Mouse (Mus musculus) midbrain, embryonic 12.5 days (tissue): ENCODE results near the gene Gm49320. TPM values are rescaled to one million over a fixed set of nuclear protein-coding genes. Genes with fewer than 3 reads are reported as not detected.

ENCODE experiments used
- ATAC-seq: fragments of 200-750 bp; cut with Nextera tagmentation; 2 replicates; pipeline ENCODE4 v1.8.0; 2017; ENCODE audit warnings: low read depth, moderate TSS enrichment, moderate library complexity; ENCODE audit not compliant: low FRiP score
- H3K27ac ChIP-seq: fragments of 300-500 bp; sonication (generic); replicated peaks from 2 replicates; pipeline ENCODE4 v1.5.1; 2016; ENCODE audit warnings: mild to moderate bottlenecking
- H3K27me3 ChIP-seq: fragments of 300-500 bp; sonication (generic); 2 replicates; pipeline ENCODE4 v1.6.1; 2016; ENCODE audit warnings: mild to moderate bottlenecking
- H3K36me3 ChIP-seq: fragments of 300-500 bp; sonication (generic); 2 replicates; pipeline ENCODE4 v1.6.1; 2016
- H3K4me1 ChIP-seq: fragments of 300-500 bp; sonication (generic); 2 replicates; pipeline ENCODE4 v1.6.1; 2016
- H3K4me2 ChIP-seq: fragments of 300-500 bp; sonication (generic); replicated peaks from 2 replicates; pipeline ENCODE4 v1.6.1; 2016; ENCODE audit warnings: mild to moderate bottlenecking, moderate library complexity
- H3K4me3 ChIP-seq: fragments of 300-500 bp; sonication (generic); 2 replicates; pipeline ENCODE4 v1.5.1; 2016; ENCODE audit warnings: mild to moderate bottlenecking
- H3K9ac ChIP-seq: fragments of 300-500 bp; sonication (generic); replicated peaks from 2 replicates; pipeline ENCODE4 v1.6.1; 2016; ENCODE audit warnings: mild to moderate bottlenecking, moderate library complexity
- H3K9me3 ChIP-seq: fragments of 300-500 bp; sonication (generic); 2 replicates; pipeline ENCODE4 v1.6.1; 2016; ENCODE audit warnings: mild to moderate bottlenecking
- WGBS: fragments of 180-500 bp; shearing (Covaris S2); methylation state at CpG from one replicate; pipeline ENCODE4 v1.1.7; 2016; 5-methylcytosine and 5-hydroxymethylcytosine counted together
- polyA plus RNA-seq: library from polyadenylated mRNA; unstranded; fragments of >200 nt; fragmentation: Nextera tagmentation; extraction: Ambion mirVana; gene quantifications from 2 replicates; pipeline ENCODE4 v1.2.1, GENCODE M21; 2016

Gm49320 gene
- 1.5 and 1.6 TPM in 2 replicates for polyA plus RNA-seq

DNA sequence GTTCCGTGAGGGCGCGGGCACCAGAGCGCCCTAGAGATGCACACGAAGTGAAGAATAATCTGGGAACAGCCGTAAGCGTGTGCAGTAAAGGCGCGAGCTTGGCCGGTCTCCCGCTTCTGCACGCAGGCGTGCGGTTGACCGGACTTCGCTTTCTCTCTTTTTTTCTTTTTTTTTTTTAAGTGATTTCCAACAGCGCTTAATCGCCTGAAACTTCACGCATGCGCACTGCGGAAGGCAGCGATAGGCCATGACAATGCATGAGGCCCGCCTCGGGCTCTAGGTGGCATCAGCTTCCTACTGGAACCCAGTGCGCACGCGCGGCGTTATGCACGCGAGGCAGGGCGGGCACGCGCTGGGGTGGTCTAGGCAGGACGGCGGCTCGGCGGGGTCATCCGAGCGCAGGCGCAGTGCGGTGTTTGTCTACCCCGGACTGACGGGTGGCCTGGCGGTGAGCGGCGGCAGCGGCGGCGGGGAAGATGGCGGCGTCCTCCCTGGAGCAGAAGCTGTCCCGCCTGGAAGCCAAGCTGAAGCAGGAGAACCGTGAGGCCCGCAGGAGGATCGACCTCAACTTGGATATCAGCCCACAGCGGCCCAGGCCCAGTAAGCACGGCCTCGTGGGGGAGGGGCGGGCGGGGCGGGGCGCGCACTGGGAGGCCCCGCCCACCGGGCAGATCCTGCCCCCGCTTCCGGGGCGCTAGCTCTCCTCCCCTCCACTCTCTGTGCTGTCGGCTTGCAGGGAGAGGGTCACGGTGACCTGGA is at the start of gene Gm49320, which contains the start of gene Map2k7:
TSS of gene Gm49320 (plus strand) at position 432 of the 759 bp plus-strand sequence.
TSS of gene Map2k7 (plus strand) at position 307 of the 759 bp plus-strand sequence.
- Histone ChIP-seq H3K27ac (peak within 1 kb of the TSS; percentile 95), H3K27me3 (peaks cover 11% of the 10 kb centered on the region; the same call in 1 of the 2 replicates), H3K4me2 (peak within 1 kb of the TSS; percentile 81), H3K36me3 (peaks cover 22% of the 10 kb centered on the region), H3K9ac (peak within 1 kb of the TSS; percentile 73), H3K4me1 (peaks cover 27% of the 10 kb centered on the region), H3K4me3 (peak within 1 kb of the TSS; percentile 85), H3K9me3 (no peaks in the 10 kb centered on the region)
- ATAC-seq: peak; percentile 94
- WGBS: under 1% methylated on average over 59 of the region's 71 CpGs

DNA sequence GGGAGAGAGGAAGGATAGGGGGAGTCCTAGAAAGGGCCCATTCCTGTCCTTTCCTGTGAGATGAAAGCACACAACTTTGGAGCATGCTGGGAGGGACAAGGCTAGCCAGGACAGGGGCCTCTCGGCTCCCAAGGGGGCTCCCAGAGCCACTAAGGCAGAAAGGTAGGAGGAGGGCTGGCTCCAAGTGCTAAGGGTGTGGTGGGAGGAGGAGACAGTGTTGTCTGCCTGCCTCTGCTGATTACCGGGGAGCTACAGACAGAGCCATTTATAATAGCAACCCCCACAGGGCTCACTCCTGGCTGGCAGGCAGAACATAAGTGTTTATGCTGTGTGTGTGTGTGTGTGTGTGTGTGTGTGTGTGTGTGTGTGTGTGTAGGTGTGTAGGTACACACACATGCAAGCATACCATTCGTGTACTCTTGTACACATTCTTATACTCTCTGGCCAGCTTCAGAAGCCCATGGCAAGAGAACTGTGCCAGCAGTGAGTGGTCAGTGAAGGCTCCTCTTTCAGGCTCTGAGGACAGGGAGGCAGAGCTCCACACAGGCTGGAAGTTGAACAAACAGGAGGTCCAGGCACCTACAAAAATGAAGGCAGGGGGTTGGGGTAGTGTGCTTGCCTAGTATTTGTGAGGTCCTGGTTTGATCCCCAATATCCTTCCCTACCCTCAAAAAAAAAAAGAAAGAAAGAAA is 49.5 kb upstream of the Gm49320 start:
- 44% methylated on average over 3 of the region's 3 CpGs for WGBS

DNA sequence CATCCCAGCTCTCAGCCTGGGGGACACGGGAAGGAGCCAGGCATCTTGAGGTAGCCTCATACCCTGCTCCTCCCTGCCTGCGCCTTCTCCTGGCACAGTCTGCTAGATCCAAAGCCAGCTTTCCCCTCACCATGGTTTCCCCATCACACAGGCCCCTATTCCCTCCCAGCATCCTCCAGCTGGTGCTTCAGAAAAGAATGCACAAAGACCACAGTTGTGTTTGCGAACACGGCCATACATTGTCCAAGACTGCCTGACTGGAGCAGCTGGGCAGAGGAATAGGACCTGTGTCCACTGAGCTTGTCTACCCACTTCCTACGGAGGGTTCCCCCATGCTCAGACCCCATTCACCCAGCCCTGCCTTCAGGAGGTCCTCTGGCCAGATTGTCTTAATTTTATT is 46.4 kb upstream of the Gm49320 start:
- peak; percentile 42 for ATAC-seq
- Histone ChIP-seq H3K9ac (no peak overlapping the region), H3K9me3 (no peaks in the 10 kb centered on the region), H3K27me3 (no peaks in the 10 kb centered on the region), H3K27ac (peak overlapping the region; percentile 75), H3K4me3 (no peak overlapping the region), H3K36me3 (peaks cover 31% of the 10 kb centered on the region), H3K4me1 (peaks cover 20% of the 10 kb centered on the region), H3K4me2 (no peak overlapping the region)
- WGBS: 52% methylated on average over 5 of the region's 5 CpGs

More for the DNA sequence above, 49.5 kb upstream of the Gm49320 start:
- ATAC-seq: no peak
- Histone ChIP-seq H3K4me2 (no peak overlapping the region), H3K27ac (no peak overlapping the region), H3K9ac (no peak overlapping the region), H3K36me3 (peaks cover 58% of the 10 kb centered on the region), H3K4me1 (peaks cover 20% of the 10 kb centered on the region), H3K27me3 (no peaks in the 10 kb centered on the region), H3K4me3 (no peak overlapping the region), H3K9me3 (no peaks in the 10 kb centered on the region)

DNA sequence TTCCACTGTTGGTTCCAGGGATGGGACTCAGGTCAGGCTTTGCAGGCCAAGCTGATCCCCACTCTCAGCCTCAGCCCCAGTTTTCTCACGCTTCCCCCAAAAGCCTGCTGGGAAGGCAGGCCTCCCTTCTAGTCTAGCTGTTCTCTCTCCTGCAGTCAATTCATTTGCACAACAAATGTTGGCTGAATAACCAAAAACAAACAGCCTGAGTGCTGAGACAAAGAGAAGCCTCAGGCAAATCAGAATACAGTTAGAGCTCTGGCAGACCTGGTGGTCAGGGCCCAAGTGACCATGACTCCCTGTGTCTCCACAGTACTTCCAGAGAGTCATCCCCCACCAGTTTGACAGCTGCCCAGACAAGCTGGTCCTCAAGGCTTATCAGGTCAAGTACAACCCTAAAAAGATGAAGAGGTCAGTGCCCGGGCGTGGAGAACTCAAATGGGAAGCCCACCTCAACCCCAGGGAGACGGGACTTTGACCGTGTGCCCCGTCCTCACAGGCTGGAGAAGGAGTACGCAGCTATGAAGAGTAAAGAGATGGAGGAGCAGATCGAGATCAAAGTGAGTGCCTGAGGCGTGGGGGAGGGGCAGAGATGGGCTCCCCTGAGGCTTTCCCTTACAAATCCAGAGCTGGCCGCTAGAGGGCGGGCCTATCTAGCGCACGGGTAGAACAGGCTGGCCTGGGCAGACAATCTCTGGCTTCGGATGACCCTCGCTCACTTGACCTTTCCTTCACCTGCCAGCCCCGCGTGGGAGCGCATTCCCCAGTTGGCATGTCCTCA is 45.7 kb upstream of the Gm49320 start:
- Histone ChIP-seq H3K27ac (peak overlapping the region; percentile 75), H3K36me3 (peaks cover 24% of the 10 kb centered on the region), H3K4me2 (peak overlapping the region; percentile 32), H3K9ac (no peak overlapping the region), H3K9me3 (no peaks in the 10 kb centered on the region), H3K4me1 (peaks cover 20% of the 10 kb centered on the region), H3K4me3 (no peak overlapping the region), H3K27me3 (no peaks in the 10 kb centered on the region)
- ATAC-seq: peak; percentile 90
- 2% methylated on average over 18 of the region's 18 CpGs for WGBS

DNA sequence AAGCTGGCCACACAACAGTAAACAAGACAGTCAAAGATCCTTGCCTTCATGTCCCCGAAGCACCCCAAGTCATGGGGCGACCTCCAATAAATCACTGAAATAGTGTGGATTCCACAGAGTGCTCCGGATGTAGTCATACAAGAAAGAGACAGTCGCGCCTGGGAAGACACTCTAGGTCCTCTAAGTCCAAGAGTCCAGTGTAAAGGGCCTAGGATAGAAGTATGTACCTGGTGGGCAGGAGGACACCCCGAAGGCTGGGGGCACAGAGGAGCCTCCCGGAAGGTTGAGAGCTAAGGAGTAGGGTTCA is 45.1 kb upstream of the Gm49320 start:
- Histone ChIP-seq H3K27me3 (no peaks in the 10 kb centered on the region), H3K4me1 (peaks cover 20% of the 10 kb centered on the region), H3K9me3 (no peaks in the 10 kb centered on the region), H3K4me3 (no peak overlapping the region), H3K27ac (0 out of 2 replicates have a peak overlapping the region, but pooled peaks have one; percentile 75), H3K4me2 (no peak overlapping the region), H3K36me3 (peaks cover 19% of the 10 kb centered on the region), H3K9ac (no peak overlapping the region)
- ATAC-seq: peak; percentile 16; the same call in 1 of the 2 replicates
- WGBS: 57% methylated on average over 7 of the region's 7 CpGs

DNA sequence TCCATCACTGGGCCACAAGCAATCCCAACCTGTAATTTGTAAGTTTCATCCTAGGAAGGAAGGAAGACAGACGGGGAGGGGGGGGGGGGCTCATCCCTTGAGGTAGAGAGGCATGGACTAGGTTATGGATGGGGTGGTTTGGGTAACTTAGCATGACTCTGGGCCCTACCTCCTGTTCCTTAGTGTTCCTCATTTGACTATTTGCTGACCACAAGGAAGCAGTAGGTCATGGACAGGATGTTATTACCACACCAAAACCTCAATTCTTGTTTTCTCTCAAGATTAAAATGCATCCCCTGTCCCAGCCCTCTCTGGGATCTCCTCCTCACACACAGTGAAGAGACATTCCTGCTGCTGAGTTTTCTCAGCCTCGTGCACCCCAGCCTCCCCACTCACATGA is 37.3 kb upstream of the Gm49320 start:
- Histone ChIP-seq H3K9me3 (no peaks in the 10 kb centered on the region), H3K27ac (no peak overlapping the region), H3K27me3 (peaks cover 34% of the 10 kb centered on the region), H3K4me2 (no peak overlapping the region), H3K4me1 (peaks cover 2% of the 10 kb centered on the region; the same call in 1 of the 2 replicates), H3K9ac (no peak overlapping the region), H3K4me3 (no peak overlapping the region), H3K36me3 (peaks cover 51% of the 10 kb centered on the region)
- WGBS: 75% methylated on average over 2 of the region's 2 CpGs
- ATAC-seq: no peak

DNA sequence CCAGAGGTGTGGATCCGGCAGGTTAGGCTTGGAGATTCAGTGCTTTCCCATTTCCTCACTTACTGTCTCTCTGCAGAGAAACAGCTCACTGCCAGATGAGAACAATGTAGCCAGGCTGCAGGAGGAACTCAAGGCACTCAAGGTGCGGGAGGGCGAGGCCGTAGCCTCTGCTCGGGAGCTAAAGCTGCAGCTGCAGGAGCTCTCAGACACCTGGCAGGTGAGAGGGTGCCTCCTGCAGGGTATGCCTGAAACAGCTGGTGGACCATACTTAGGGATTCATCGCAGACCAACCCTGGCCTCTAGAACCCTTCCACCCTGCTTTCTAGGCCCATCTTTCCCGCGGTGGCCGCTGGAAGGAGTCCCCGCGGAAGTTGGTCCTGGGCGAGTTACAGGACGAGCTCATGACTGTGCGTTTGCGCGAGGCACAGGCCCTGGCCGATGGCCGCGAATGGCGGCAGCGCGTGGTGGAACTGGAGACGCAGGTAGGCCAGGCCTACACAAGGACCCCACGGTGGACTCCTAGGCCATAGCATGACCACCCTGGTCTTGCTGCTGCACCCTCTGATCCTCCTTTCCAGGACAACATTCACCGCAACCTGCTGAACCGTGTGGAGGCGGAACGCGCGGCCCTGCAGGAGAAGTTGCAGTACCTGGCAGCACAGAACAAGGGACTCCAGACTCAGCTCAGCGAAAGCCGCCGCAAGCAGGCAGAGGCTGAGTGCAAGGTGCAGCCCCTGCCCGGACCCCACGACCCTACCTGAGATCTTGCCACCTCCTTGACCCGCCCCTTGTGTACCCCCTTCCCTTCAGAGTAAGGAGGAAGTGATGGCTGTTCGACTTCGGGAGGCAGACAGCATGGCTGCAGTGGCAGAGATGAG is 33.2 kb upstream of the Gm49320 start:
- Histone ChIP-seq H3K36me3 (peaks cover 70% of the 10 kb centered on the region), H3K9me3 (no peaks in the 10 kb centered on the region), H3K27me3 (peaks cover 50% of the 10 kb centered on the region), H3K4me3 (no peak overlapping the region), H3K4me2 (no peak overlapping the region), H3K4me1 (peaks cover 12% of the 10 kb centered on the region; the same call in 1 of the 2 replicates), H3K27ac (no peak overlapping the region), H3K9ac (no peak overlapping the region)
- peak; percentile 14; the same call in 1 of the 2 replicates for ATAC-seq
- WGBS: 14% methylated on average over 38 of the region's 38 CpGs

DNA sequence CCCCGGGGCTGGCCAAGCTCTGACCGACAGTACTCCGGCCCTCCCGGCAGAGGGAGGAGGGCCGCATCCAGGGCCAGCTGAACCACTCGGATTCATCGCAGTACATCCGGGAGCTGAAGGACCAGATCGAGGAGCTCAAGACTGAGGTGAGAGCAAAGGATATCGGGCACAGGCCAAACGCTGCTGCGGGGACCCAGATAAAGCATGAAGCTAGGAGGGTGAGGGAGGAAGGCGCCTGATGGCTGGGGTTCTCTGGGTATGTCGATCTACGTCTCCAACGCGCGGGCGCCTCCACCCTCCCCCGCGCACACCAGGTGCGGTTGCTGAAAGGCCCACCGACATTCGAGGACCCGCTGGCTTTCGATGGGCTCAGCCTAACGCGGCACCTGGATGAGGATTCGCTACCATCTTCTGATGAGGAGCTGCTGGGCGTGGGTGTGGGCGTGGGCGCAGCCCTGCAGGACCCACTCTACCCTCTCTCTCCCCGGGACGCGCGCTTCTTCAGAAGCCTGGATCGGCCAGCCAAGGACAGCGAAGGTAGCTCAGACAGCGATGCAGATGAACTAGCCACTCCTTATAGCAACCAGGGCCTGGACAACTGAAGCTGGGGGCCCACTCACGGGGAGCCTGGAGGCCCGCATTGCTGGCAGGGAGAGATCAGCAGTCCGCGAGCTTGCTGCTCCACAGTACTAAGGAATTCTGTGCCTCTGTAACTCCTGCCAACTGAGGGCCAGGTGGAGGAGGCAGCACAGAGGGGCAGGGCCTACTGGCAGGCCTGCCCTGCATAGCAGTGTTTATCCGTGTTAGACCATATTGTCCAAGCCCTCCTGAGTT is 32.3 kb upstream of the Gm49320 start:
- H3K36me3 ChIP-seq: peaks cover 73% of the 10 kb centered on the region
- H3K4me2 ChIP-seq: 0 out of 2 replicates have a peak overlapping the region, but pooled peaks have one; percentile 13
- WGBS: 5% methylated on average over 42 of the region's 44 CpGs
- H3K4me3 ChIP-seq: no peak overlapping the region
- H3K9ac ChIP-seq: 0 out of 2 replicates have a peak overlapping the region, but pooled peaks have one; percentile 28
- H3K9me3 ChIP-seq: no peaks in the 10 kb centered on the region
- H3K27ac ChIP-seq: no peak overlapping the region
- peaks cover 50% of the 10 kb centered on the region for H3K27me3 ChIP-seq
- ATAC-seq: 0 out of 2 replicates have a peak, but pooled peaks have one; percentile 4
- peaks cover 12% of the 10 kb centered on the region; the same call in 1 of the 2 replicates for H3K4me1 ChIP-seq

DNA sequence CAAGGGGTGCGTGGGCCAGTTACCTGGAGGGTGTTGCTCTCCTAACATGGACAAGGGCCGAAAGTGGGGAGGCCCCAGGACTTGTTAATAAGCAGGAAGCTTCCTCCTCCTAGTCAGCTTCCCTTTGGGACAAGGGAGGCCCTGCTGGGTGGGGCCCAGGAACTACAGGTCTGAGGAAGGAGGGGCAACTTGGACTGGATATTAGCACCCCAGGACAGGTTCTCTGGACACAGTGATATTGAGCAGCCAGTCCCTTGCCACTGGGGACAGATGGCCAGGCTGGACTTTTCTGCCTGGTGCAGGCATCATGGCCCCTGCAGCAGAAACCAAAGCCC is 31.7 kb upstream of the Gm49320 start:
- peaks cover 77% of the 10 kb centered on the region for H3K36me3 ChIP-seq
- no peak overlapping the region for H3K9ac ChIP-seq
- no peak overlapping the region for H3K4me3 ChIP-seq
- WGBS: 46% methylated on average over 2 of the region's 2 CpGs
- no peak overlapping the region for H3K4me2 ChIP-seq
- peaks cover 50% of the 10 kb centered on the region for H3K27me3 ChIP-seq
- H3K27ac ChIP-seq: no peak overlapping the region
- H3K4me1 ChIP-seq: peaks cover 12% of the 10 kb centered on the region; the same call in 1 of the 2 replicates
- no peak for ATAC-seq
- H3K9me3 ChIP-seq: no peaks in the 10 kb centered on the region

DNA sequence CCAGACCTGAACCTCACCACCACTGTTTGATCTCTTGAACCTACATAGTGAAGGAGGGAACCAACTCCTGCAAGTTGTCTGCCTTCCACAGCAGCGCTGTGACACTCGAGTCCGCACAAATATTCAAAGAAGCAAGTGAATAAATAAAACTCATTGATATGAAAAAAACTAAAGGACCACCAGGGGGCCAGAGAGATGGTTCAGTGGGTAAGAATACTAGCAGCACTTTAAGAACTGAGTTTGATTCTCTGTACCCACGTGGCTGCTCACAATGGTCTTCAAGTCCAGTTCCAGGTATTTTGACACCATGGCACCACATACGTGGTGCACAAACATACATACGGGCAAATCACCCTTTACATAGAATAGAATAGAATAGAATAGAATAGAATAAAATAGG is 27.6 kb upstream of the Gm49320 start:
- 81% methylated on average over 6 of the region's 6 CpGs for WGBS
- no peak for ATAC-seq

More for the DNA sequence above, 27.6 kb upstream of the Gm49320 start:
- no peaks in the 10 kb centered on the region for H3K9me3 ChIP-seq
- peaks cover 49% of the 10 kb centered on the region for H3K4me1 ChIP-seq
- no peak overlapping the region for H3K9ac ChIP-seq
- peaks cover 38% of the 10 kb centered on the region for H3K27me3 ChIP-seq
- H3K27ac ChIP-seq: no peak overlapping the region
- no peak overlapping the region for H3K4me3 ChIP-seq
- no peak overlapping the region for H3K4me2 ChIP-seq
- peaks cover 53% of the 10 kb centered on the region for H3K36me3 ChIP-seq
